Mouse (Mus musculus) stomach, embryonic 16.5 days (tissue): ENCODE data around the gene Gm11034. TPM values are rescaled to one million over a fixed set of nuclear protein-coding genes. Genes with fewer than 3 reads are reported as not detected.

Experiments used
- ATAC-seq: fragments of 200-750 bp; cut with Nextera tagmentation; 2 replicates; pipeline ENCODE4 v1.8.0; 2017; ENCODE audit warnings: moderate number of reproducible peaks, moderate TSS enrichment; ENCODE audit not compliant: insufficient read depth, low FRiP score
- H3K27ac ChIP-seq: fragments of 300-500 bp; sonication (generic); 2 replicates; pipeline ENCODE4 v1.5.1; 2014; ENCODE audit warnings: low read length
- H3K27me3 ChIP-seq: fragments of 300-500 bp; sonication (generic); 2 replicates; pipeline ENCODE4 v1.6.1; 2014; ENCODE audit warnings: low read length, control low read depth, mixed read lengths; ENCODE audit not compliant: control insufficient read depth, insufficient read depth
- H3K36me3 ChIP-seq: fragments of 300-500 bp; sonication (generic); 2 replicates; pipeline ENCODE4 v1.6.1; 2014; ENCODE audit warnings: low read length; ENCODE audit not compliant: control insufficient read depth, insufficient read depth
- H3K4me1 ChIP-seq: fragments of 300-500 bp; sonication (generic); 2 replicates; pipeline ENCODE4 v1.6.1; 2014; ENCODE audit warnings: low read length, control low read depth, mixed read lengths; ENCODE audit not compliant: control insufficient read depth, insufficient read depth
- H3K4me2 ChIP-seq: fragments of 300-500 bp; sonication (generic); 2 replicates; pipeline ENCODE4 v1.6.1; 2014; ENCODE audit warnings: low read depth, low read length, mixed read lengths
- H3K4me3 ChIP-seq: fragments of 300-500 bp; sonication (generic); replicated peaks from 2 replicates; pipeline ENCODE4 v1.5.1; 2014; ENCODE audit warnings: mild to moderate bottlenecking, low read length
- H3K9ac ChIP-seq: fragments of 300-500 bp; sonication (generic); 2 replicates; pipeline ENCODE4 v1.6.1; 2014; ENCODE audit warnings: low read length
- H3K9me3 ChIP-seq: fragments of 300-500 bp; sonication (generic); replicated peaks from 2 replicates; pipeline ENCODE4 v1.6.1; 2016; ENCODE audit warnings: low read length, control low read depth; ENCODE audit not compliant: control insufficient read depth
- WGBS: fragments of 180-500 bp; shearing (Covaris S2); extraction: QIAGEN DNeasy Blood & Tissue Kit; methylation state at CpG from one replicate; pipeline ENCODE4 v1.1.7; 2014; 5-methylcytosine and 5-hydroxymethylcytosine counted together
- polyA plus RNA-seq: library from polyadenylated mRNA; unstranded; fragments of >200 nt; fragmentation: Nextera tagmentation; extraction: Ambion mirVana; gene quantifications from 2 replicates; pipeline ENCODE4 v1.2.1, GENCODE M21; 2015

The Gm11034 gene
- polyA plus RNA-seq, 1 experiment from 2014 or later: not detected

DNA sequence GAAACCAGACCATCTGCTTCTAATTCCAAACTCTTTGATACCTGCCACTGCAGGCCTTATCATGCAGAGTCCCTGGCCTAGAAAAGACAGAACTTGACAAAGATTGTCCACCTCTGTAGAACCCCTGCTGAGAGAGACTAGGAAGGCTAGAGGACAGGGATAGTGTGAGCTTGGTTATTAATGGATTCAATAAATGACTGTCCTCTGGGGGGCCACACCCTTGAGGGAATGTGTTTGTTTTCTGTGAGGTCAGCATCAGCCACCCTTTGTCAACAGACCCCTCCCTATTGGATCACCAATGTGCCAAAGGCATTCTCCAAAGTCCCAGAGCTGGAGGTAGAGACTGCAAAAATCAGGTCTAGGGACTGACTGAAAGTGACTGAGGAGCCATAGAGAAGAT, 21.4 kb downstream of the Gm11034 start:
- no peaks in the 10 kb centered on the region for H3K36me3 ChIP-seq
- no peaks in the 10 kb centered on the region for H3K27me3 ChIP-seq
- H3K9me3 ChIP-seq: no peaks in the 10 kb centered on the region
- no peak for ATAC-seq
- H3K27ac ChIP-seq: no peak overlapping the region
- H3K4me2 ChIP-seq: no peak overlapping the region
- no peak overlapping the region for H3K4me3 ChIP-seq
- no peaks in the 10 kb centered on the region for H3K4me1 ChIP-seq
- no peak overlapping the region for H3K9ac ChIP-seq

DNA sequence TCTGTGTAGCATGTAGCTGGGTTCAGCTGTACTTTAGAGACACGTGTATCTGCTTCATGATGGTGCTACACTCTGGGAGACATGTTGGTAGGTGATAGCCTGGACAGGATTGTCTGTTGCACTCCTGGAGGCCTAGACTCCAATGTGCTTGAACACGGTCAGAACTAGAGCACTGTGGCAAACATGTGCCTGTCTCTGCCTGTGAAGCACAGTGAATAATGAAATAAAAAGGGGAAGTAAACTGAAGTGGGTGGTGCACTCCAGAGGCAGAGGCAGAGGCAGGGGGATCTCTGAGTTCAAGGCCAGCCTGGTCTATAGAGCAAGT, 23.3 kb downstream of the Gm11034 start:
- ATAC-seq: no peak
- Histone ChIP-seq H3K9ac (no peak overlapping the region), H3K27ac (peak overlapping the region; percentile 38), H3K9me3 (no peaks in the 10 kb centered on the region), H3K27me3 (no peaks in the 10 kb centered on the region), H3K36me3 (no peaks in the 10 kb centered on the region), H3K4me1 (no peaks in the 10 kb centered on the region), H3K4me3 (no peak overlapping the region), H3K4me2 (no peak overlapping the region)
- WGBS: 62% methylated on average over 2 of the region's 2 CpGs

DNA sequence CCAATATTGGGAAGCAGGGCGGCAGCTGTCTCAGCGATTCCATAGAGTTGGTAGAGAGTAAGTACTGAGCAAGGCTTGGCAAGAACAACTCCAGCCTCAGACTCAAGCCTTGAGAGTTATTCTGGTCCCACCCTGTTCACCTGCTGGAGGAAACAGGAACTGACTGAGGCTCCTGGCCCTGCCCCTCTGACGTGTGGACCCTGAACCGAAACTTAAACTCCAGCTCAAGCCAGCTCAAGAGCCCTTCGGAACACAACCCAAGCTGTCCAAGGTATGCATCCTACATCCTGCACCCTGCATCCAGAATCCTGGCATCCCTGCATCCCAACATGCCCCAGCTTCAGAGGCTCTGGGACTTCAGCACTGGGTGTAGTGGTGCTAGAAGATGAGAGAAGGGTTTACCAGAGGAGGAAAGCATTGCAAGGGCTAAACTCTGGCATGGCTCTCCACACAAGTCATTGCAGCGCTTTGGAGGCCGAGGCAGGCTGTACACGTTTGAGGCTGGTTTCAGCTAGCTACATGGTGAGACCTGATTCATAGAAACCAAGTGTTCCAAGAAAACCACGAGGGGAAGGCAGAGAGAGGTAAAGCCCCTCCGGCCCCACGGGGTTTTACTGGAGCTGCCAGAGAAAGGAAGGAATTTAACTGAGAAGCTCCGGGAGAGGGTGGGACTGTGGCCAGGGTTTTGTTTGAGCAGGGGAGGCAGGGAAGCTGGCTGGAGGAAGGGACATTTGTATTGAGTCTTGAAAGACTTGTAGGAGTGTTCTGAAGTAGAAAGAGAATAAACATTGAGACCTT, 23.8 kb downstream of the Gm11034 start, which contains the start of gene Hsh2d:
TSS of gene Hsh2d (plus strand) at position 222 of the 798 bp plus-strand sequence.
- H3K36me3 ChIP-seq: no peaks in the 10 kb centered on the region
- peak; percentile 78 for ATAC-seq
- peak within 1 kb of the TSS; percentile 38 for H3K27ac ChIP-seq
- no peaks in the 10 kb centered on the region for H3K9me3 ChIP-seq
- 47% methylated on average over 12 of the region's 12 CpGs for WGBS
- 0 out of 2 replicates have a peak within 1 kb of the TSS, but pooled peaks have one; percentile 7 for H3K4me3 ChIP-seq
- H3K9ac ChIP-seq: no peak within 1 kb of the TSS
- no peaks in the 10 kb centered on the region for H3K27me3 ChIP-seq
- peak within 1 kb of the TSS; percentile 0; the same call in 1 of the 2 replicates for H3K4me2 ChIP-seq
- no peaks in the 10 kb centered on the region for H3K4me1 ChIP-seq

DNA sequence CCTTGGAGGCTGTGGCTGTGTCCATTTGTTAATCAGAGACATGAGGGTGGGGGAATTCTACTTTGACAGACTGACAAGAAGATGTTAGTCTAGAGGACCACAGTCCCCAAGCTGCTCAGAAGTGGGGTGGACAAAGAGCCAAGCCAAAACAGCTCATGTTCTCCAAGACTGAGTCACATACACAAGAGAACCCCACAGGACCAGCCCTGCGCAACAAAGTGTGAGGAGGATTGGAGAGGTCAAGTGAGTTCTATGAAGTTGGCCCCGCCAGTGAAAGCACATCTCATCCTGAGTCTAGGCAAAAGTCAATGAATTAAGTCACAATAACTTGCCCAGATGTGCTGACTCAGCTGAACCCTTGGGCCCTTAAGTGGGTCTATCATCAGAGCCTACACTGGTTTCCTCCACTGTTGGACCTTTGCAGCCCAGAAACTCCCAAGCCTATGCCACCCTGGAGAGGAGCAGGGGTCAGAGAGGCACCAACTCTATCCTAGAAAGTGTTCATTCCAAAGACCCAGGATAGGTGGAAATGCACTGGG, 25.6 kb downstream of the Gm11034 start:
- H3K9me3 ChIP-seq: no peaks in the 10 kb centered on the region
- H3K36me3 ChIP-seq: no peaks in the 10 kb centered on the region
- H3K4me3 ChIP-seq: no peak overlapping the region
- no peak overlapping the region for H3K27ac ChIP-seq
- no peak overlapping the region for H3K4me2 ChIP-seq
- ATAC-seq: no peak
- H3K27me3 ChIP-seq: no peaks in the 10 kb centered on the region
- WGBS: 79% methylated on average over 2 of the region's 2 CpGs
- H3K9ac ChIP-seq: no peak overlapping the region
- no peaks in the 10 kb centered on the region for H3K4me1 ChIP-seq

DNA sequence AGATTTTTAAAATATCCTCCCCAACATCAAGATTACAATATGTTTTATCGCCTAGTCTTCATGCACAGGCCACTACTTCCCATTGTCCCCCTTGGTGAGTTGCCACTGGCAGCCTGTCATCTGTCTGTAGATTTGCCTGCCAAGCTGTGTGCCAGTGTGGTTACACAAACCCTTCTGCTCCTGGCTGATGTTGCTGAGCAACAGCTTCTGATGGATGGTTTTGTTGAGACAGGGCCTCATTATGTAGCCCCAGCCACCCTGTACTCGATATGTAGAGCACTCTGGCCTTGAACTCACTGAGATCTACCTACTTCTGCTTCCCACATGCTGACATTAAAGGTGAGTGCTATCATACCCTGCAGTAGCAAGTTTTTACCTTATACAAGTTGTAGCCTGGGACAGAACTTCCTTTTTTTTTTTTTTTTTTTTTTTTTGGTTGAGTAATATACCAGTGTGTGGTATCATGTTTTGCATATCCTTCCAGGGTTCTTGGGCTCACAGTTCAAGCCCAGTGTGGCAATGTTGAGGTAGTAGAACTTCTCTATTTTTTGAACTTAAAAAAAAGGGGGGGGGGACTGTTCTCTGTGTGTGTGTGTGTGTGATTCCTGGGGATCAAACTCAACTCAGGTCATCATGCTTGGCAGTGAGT, 29.8 kb downstream of the Gm11034 start:
- Histone ChIP-seq H3K36me3 (no peaks in the 10 kb centered on the region; the same call in 1 of the 2 replicates), H3K4me2 (no peak overlapping the region), H3K4me1 (no peaks in the 10 kb centered on the region), H3K27ac (no peak overlapping the region), H3K9me3 (no peaks in the 10 kb centered on the region), H3K9ac (no peak overlapping the region), H3K4me3 (no peak overlapping the region), H3K27me3 (no peaks in the 10 kb centered on the region)
- WGBS: 67% methylated on average over 2 of the region's 2 CpGs
- ATAC-seq: no peak

DNA sequence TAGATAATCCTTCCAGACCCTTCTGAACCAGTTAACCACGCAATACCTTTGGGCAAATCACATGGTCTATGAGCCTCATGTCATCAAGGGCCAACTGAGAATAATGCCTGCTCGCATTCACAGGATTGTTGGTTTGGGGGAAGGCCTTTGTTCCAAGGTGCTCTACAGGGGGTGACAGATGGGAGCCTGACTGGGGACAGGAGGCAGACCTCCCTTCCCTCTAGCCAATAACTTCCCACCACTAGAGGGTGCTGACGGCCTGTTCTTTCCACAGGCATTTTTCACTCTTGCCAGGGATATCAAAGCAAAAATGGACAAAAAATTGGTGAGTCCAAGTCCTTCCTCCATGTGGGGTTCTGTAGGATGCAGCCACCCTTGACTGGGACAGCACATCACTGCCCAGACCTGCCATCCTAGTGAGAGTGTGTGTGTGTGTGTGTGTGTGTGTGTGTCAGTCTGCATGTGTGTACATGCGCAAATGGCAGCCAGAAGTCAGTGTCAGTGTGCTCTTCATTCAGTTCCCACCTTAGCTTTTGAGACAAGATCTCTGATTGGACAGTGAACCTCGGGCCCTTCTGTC, 36.0 kb downstream of the Gm11034 start:
- no peak overlapping the region for H3K4me2 ChIP-seq
- no peak for ATAC-seq
- WGBS: 62% methylated on average over 5 of the region's 5 CpGs

DNA sequence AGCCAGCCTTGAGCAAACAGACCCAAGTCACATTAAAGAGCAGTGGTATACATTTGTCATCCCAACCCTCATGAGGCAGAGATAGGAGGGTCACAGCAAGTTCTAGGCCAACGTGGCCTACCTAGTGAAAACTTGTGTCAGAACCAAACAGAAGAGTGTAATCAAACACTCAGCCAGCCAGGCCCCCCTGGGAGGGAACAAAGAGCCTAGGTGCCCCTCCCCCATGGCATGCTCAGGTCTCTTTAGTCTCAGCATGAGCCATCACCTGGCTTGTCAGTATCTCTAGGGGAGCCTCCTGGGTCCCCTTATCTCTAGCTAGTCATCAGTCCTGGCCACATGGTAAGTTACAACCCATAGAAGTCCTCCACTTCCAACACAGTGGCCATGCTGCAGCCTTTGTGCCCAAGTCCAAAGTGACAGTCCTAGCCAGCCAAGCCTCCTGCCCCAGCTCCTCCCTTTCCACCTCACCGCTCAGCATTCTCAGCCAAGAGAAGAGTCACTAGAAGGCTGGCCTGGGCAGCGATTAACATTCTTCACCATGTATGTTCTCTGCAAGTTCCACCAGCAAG, 43.7 kb downstream of the Gm11034 start:
- ATAC-seq: peak; percentile 38; the same call in 1 of the 2 replicates
- H3K4me1 ChIP-seq: no peaks in the 10 kb centered on the region
- H3K9ac ChIP-seq: no peak overlapping the region
- H3K4me2 ChIP-seq: no peak overlapping the region
- 0 out of 2 replicates have a peak overlapping the region, but pooled peaks have one; percentile 6 for H3K27ac ChIP-seq
- H3K9me3 ChIP-seq: no peaks in the 10 kb centered on the region
- WGBS: 69% methylated on average over 3 of the region's 3 CpGs
- peaks cover 41% of the 10 kb centered on the region for H3K36me3 ChIP-seq
- H3K27me3 ChIP-seq: no peaks in the 10 kb centered on the region
- no peak overlapping the region for H3K4me3 ChIP-seq

More for the DNA sequence above, 36.0 kb downstream of the Gm11034 start:
- Histone ChIP-seq H3K4me3 (no peak overlapping the region), H3K9me3 (no peaks in the 10 kb centered on the region), H3K27ac (no peak overlapping the region), H3K9ac (no peak overlapping the region), H3K4me1 (no peaks in the 10 kb centered on the region), H3K27me3 (no peaks in the 10 kb centered on the region), H3K36me3 (peaks cover 21% of the 10 kb centered on the region)

DNA sequence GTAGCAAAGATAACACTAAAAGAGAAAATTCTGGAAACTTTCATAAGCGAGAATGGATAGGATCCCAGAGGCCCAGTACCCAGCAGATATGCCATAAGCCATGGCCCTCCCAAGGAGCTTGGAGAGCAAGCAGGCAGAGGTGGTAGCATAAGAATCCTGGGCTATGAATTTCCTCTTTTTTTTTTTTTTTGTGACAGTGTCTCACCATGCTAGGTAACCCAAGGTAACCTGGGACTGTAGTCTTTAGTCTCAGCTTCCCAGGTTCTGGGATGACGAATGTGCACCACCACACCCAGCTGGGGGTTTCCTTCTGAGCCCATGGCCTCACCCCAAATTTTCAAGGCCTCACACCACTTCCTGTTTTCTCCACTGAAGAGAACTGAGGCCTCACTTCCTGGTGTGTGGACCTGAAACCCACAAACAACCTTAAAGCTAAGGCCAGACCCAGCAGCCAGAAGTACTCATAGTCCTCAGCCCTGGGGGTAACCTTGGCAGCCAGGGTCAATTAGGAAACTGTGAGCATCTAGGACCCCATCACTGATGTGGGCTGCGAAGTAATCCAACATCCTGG, 44.3 kb downstream of the Gm11034 start:
- Histone ChIP-seq H3K27me3 (no peaks in the 10 kb centered on the region), H3K27ac (0 out of 2 replicates have a peak overlapping the region, but pooled peaks have one; percentile 6), H3K4me1 (no peaks in the 10 kb centered on the region), H3K4me2 (no peak overlapping the region), H3K9me3 (no peaks in the 10 kb centered on the region), H3K36me3 (peaks cover 35% of the 10 kb centered on the region), H3K9ac (no peak overlapping the region), H3K4me3 (no peak overlapping the region)
- WGBS: 77% methylated on average over 3 of the region's 3 CpGs
- ATAC-seq: no peak
